8 mouse cellular contexts compared by ENCODE assay signal in the genomic region with DNA sequence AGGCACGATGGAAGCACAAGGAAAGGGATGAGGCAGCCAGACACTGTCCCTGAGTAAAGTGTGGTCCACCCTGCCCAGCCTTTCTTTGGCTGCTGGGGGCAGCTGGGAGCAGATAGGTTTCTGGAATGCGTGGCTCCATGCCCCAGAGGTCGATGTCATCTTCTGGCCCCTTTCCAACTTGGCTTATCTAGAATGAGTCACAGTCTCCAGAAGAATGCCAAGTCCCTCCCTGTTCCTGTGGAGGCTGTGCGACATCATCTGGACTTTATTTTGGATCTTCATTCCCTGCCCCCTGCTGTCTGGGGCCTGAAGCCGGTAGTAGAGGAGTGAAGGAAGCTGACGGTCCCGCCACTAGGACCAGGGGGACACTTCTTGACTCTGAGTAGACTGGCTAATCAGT. TPM values are rescaled to one million over a fixed set of nuclear protein-coding genes. Genes with fewer than 3 reads are reported as not detected.
A peak's percentile ranks its signal among the peaks of the same experiment; 100 is the strongest.
DNase-seq lines count a peak whose midpoint lies in the region; ATAC-seq and TF ChIP-seq lines count a peak whose summit lies in the region.

No protein-coding gene starts in this region.

- H3K9ac ChIP-seq in kidney, postnatal 0 days (ENCODE audit: low read depth, low read length): no peak overlapping the region
- H3K9ac ChIP-seq in lung, embryonic 16.5 days (ENCODE audit: low read length): no peak overlapping the region
- no peak overlapping the region for H3K9ac ChIP-seq in forebrain, embryonic 16.5 days (replicated peaks; ENCODE audit: low read depth, low read length)

- peak; percentile 45; the same call in 1 of the 2 replicates for TF ChIP-seq CTCF in kidney, postnatal 0 days (IDR thresholded peaks at IDR 0.05; ENCODE audit: low read depth)

- H3K4me3 ChIP-seq in kidney, postnatal 0 days (replicated peaks; ENCODE audit: low read depth, low read length): no peak overlapping the region
- H3K4me3 ChIP-seq in lung, embryonic 16.5 days (ENCODE audit: low read length): no peak overlapping the region
- H3K4me3 ChIP-seq in forebrain, embryonic 16.5 days (replicated peaks; ENCODE audit: low read length): no peak overlapping the region

- H3K27me3 ChIP-seq in kidney, postnatal 0 days (ENCODE audit: insufficient read depth, low read length): no peaks in the 10 kb centered on the region
- no peaks in the 10 kb centered on the region for H3K27me3 ChIP-seq in lung, embryonic 16.5 days (ENCODE audit: control insufficient read depth, insufficient read depth, low read depth, low read length)
- no peaks in the 10 kb centered on the region for H3K27me3 ChIP-seq in forebrain, embryonic 16.5 days (replicated peaks; ENCODE audit: control insufficient read depth, insufficient read depth, low read length)

- ATAC-seq in kidney, postnatal 0 days (replicated peaks; ENCODE audit: low FRiP score, low read depth): no peak; the same call in 1 of the 2 replicates
- peak; percentile 54 for ATAC-seq in lung, embryonic 16.5 days (ENCODE audit: low read depth)
- ATAC-seq in forebrain, embryonic 16.5 days: no peak

- peak overlapping the region; percentile 8; the same call in 1 of the 2 replicates for H3K27ac ChIP-seq in kidney, postnatal 0 days
- no peak overlapping the region for H3K27ac ChIP-seq in lung, embryonic 16.5 days (ENCODE audit: low read length)
- no peak overlapping the region for H3K27ac ChIP-seq in forebrain, embryonic 16.5 days (ENCODE audit: low read length)

- DNase-seq in retina, postnatal 1 day: peak; percentile 66
- no peak for DNase-seq in retina, embryonic 14.5 days (ENCODE audit: low spot score)
- DNase-seq in cerebellum, adult 11-12 months: peak; percentile 87
- DNase-seq in heart, adult 18-20 months: peak; percentile 94
- peak; percentile 81 for DNase-seq in kidney, postnatal 0 days (ENCODE audit: low spot score)
- DNase-seq in urinary bladder, postnatal 36 days (ENCODE audit: low spot score in 2 of 2): peak; percentile 56 to 73

- no peak overlapping the region for H3K4me2 ChIP-seq in kidney, postnatal 0 days (ENCODE audit: low read length)
- no peak overlapping the region for H3K4me2 ChIP-seq in lung, embryonic 16.5 days (ENCODE audit: low read depth, low read length)
- no peak overlapping the region for H3K4me2 ChIP-seq in forebrain, embryonic 16.5 days (ENCODE audit: low read length)

- 47% methylated on average over 7 of the region's 7 CpGs for WGBS in kidney, postnatal 0 days
- WGBS in lung, embryonic 16.5 days: 27% methylated on average over 7 of the region's 7 CpGs
- 62% methylated on average over 7 of the region's 7 CpGs for WGBS in forebrain, embryonic 16.5 days

- H3K9me3 ChIP-seq in kidney, postnatal 0 days (replicated peaks; ENCODE audit: low read length): no peaks in the 10 kb centered on the region
- no peaks in the 10 kb centered on the region for H3K9me3 ChIP-seq in lung, embryonic 16.5 days (ENCODE audit: control insufficient read depth, low read length)
- no peaks in the 10 kb centered on the region for H3K9me3 ChIP-seq in forebrain, embryonic 16.5 days (ENCODE audit: control insufficient read depth, low read length)

- H3K4me1 ChIP-seq in kidney, postnatal 0 days (replicated peaks; ENCODE audit: insufficient read depth, low read length): no peaks in the 10 kb centered on the region
- peaks cover 2% of the 10 kb centered on the region; the same call in 1 of the 2 replicates for H3K4me1 ChIP-seq in lung, embryonic 16.5 days (replicated peaks; ENCODE audit: control insufficient read depth, insufficient read depth, low read length)
- peaks cover 15% of the 10 kb centered on the region for H3K4me1 ChIP-seq in forebrain, embryonic 16.5 days (replicated peaks; ENCODE audit: control insufficient read depth, insufficient read depth, low read length)

- 0 out of 2 replicates have a peak, but pooled peaks cover 15% of the 10 kb centered on the region for H3K36me3 ChIP-seq in kidney, postnatal 0 days (ENCODE audit: insufficient read depth, low read length)
- H3K36me3 ChIP-seq in lung, embryonic 16.5 days (ENCODE audit: control insufficient read depth, insufficient read depth, low read length): no peaks in the 10 kb centered on the region; the same call in 1 of the 2 replicates
- H3K36me3 ChIP-seq in forebrain, embryonic 16.5 days (ENCODE audit: control insufficient read depth, insufficient read depth): peaks cover 5% of the 10 kb centered on the region

RNA-seq across cellular contexts. Expression of gene Ddx19a, which starts 32.0 kb away (rescaled TPM):
- 10 to 100 TPM; 33.3 to 35.1 TPM for total RNA-seq in heart, adult 18-20 months (2021)
- polyA plus RNA-seq in kidney, postnatal 0 days (2015; fragmentation: Nextera tagmentation; extraction: Ambion mirVana): 13.3 and 13.7 TPM in 2 replicates
- polyA plus RNA-seq in lung, embryonic 16.5 days (2015; fragmentation: Nextera tagmentation; extraction: Ambion mirVana): 12.9 and 13.5 TPM in 2 replicates
- 11.7 and 11.9 TPM in 2 replicates for polyA plus RNA-seq in forebrain, embryonic 16.5 days (2015; fragmentation: Nextera tagmentation; extraction: Ambion mirVana)

RNA-seq across cellular contexts. Expression of gene St3gal2, which starts 45.9 kb away (rescaled TPM):
- total RNA-seq in heart, adult 18-20 months (2021): 10 to 100 TPM; 20.9 to 23.3 TPM
- 15.1 and 17.2 TPM in 2 replicates for polyA plus RNA-seq in kidney, postnatal 0 days (2015; fragmentation: Nextera tagmentation; extraction: Ambion mirVana)
- 17.6 and 19.5 TPM in 2 replicates for polyA plus RNA-seq in lung, embryonic 16.5 days (2015; fragmentation: Nextera tagmentation; extraction: Ambion mirVana)
- 24.7 and 25.2 TPM in 2 replicates for polyA plus RNA-seq in forebrain, embryonic 16.5 days (2015; fragmentation: Nextera tagmentation; extraction: Ambion mirVana)
